Mouse (Mus musculus): Measurements from ENCODE around the gene Spata18.

Spata18 gene

GRCm38 (mm10) chr5:73703096-73703495 is 51.9 kb downstream of the Spata18 start:
- in situ Hi-C loops (cut with MboI; ENCODE audit: unreplicated experiment in 2 of 2) = no loop called here

- in situ Hi-C loops (cut with MboI; ENCODE audit: unreplicated experiment in 2 of 2) = no loop called here
These were observed 53.1 kb downstream of the Spata18 start for GRCm38 (mm10) chr5:73704263-73704662.

DNA sequence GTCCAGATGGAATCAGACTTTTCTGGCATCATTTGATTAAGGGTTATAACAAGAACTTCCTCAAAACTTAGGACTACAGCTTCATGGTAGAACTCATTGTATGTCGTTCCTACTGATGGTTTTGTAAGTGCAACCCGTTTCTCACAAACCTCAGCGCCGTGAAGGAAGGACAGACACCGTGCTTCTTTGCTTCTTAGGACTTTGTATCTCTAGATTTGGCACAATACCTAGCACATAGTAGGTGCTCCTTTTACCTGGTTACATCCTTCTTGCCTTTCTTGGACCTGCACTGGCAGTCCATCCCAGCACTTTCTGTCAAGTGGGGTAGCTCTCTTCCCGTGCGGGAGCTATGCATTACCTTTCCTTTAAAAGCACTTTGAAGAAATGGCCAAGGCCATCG is 53.6 kb downstream of the Spata18 start:
- in situ Hi-C loops (cut with MboI; ENCODE audit: unreplicated experiment in 2 of 2) = no loop called here

- in situ Hi-C loops (cut with MboI; ENCODE audit: unreplicated experiment in 2 of 2) = no loop called here
These were observed 54.1 kb downstream of the Spata18 start for GRCm38 (mm10) chr5:73705290-73705689.

GRCm38 (mm10) chr5:73712852-73713251 is 61.7 kb downstream of the Spata18 start:
- in situ Hi-C loops (cut with MboI; ENCODE audit: unreplicated experiment in 2 of 2) = no loop called here

DNA sequence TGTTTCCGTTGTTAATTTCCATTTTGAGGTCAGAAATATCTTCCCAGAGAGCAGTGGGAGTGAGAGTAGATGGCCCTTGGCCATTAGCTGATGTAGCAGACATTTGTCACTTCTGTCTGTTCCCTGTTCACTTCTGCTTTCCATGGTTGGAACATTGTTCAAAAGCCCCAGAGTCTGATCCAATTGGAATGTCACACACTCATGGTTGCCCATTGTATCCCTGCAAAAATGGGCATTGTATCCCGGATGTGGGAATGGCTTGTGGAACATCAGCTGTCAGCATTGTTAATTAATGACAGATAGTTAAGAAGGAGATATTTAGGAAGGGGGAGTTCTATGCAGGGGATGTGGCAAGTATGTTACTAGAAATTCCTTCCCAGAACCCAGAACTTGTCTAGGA is 65.8 kb downstream of the Spata18 start:
- in situ Hi-C loops (cut with MboI; ENCODE audit: unreplicated experiment in 2 of 2) = no loop called here

DNA sequence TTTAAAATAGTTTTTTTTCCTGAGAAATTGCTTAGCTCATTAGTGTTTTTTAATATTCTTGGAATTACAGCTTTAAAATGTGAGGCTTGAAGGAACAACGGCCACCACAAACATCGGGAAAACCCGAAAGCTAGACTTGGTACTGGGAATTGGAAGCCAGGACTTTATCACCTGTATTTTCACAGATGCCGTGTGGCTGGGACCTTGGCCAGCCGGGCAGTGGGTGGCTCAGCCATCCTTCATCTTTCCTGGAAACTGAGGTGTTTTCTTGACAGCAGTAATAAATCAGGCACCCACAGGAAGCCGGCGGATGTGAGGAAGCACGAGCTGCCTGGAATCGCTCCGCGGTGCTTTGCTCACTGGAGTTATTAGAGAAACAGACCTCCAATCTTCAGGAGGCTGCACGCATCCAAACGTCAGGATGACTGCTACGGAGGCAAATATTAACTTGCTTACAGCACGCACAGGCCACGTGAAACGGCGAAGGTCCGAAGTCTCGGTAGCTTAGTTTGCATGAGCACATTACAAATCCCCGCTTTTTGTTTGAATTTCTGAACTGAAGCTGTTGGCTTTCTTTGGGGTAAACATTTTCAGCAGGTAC is 70.6 kb downstream of the Spata18 start:
- in situ Hi-C loops (cut with MboI; ENCODE audit: unreplicated experiment in 2 of 2) = no loop called here

- in situ Hi-C loops (cut with MboI; ENCODE audit: unreplicated experiment in 2 of 2) = no loop called here
These were observed 74.8 kb downstream of the Spata18 start for GRCm38 (mm10) chr5:73725981-73726380.

DNA sequence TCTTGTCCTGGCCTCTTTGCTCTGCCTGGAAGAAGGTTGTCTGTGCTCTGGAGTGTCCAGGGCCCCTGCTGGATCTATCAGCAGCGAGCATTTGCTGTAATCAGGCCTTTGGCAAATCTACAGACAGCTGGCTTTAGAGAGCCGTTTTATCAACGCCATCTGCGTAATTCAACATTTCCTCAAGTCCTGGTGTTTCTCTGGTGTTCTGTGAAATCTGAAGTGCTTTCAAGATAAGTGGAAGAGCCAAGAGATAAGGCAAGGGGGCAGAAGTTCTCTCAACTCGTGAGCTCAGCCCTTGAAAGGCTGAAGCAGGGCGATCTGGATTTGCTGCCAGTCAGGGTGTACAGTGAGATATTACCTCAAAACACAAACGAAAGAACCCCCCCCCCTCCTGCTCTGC is 77.5 kb downstream of the Spata18 start:
- in situ Hi-C loops (cut with MboI; ENCODE audit: unreplicated experiment in 2 of 2) = no loop called here

Measured in v-Abl transformed pro-B cells (cell line).